Mouse (Mus musculus): ENCODE data around the gene Zfp775. TPM values are rescaled to one million over a fixed set of nuclear protein-coding genes. Genes with fewer than 3 reads are reported as not detected.

Gene Zfp775
- polyA plus RNA-seq, 1 experiment from 2014 or later: 2.0 TPM

DNA sequence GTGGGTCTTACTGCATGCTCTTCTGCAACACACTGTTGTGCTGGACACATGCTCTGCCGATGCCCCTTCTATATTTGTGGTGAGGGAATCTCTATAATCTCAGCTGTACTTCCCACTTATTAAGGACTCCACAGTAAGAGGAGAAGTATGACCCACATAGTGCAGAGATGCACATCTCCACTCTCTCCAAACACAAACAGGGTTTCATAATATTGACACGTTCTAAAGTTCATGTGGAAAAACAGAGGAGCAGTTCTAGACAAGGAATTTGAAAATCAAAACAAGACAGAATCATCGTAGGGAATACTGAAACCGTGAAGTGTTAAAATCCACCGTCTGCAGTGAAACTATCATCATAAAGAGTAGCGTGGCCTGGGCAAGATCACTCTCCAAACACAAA lies 10.0 kb upstream of the Zfp775 start:
- 61% methylated on average over 6 of the region's 6 CpGs for WGBS (ENCODE audit: insufficient replicate concordance)
- Histone ChIP-seq H3K4me2 (no peak overlapping the region), H3K4me1 (replicated peaks) (peaks cover 37% of the 10 kb centered on the region), H3K4me3 (replicated peaks) (no peak overlapping the region), H3K9me3 (replicated peaks) (0 out of 2 replicates have a peak, but pooled peaks cover 8% of the 10 kb centered on the region), H3K9ac (no peak overlapping the region), H3K27ac (no peak overlapping the region), H3K36me3 (peaks cover 14% of the 10 kb centered on the region), H3K27me3 (no peaks in the 10 kb centered on the region)
- DNase-seq (no peak), ATAC-seq (ENCODE audit: low read depth) (no peak)

DNA sequence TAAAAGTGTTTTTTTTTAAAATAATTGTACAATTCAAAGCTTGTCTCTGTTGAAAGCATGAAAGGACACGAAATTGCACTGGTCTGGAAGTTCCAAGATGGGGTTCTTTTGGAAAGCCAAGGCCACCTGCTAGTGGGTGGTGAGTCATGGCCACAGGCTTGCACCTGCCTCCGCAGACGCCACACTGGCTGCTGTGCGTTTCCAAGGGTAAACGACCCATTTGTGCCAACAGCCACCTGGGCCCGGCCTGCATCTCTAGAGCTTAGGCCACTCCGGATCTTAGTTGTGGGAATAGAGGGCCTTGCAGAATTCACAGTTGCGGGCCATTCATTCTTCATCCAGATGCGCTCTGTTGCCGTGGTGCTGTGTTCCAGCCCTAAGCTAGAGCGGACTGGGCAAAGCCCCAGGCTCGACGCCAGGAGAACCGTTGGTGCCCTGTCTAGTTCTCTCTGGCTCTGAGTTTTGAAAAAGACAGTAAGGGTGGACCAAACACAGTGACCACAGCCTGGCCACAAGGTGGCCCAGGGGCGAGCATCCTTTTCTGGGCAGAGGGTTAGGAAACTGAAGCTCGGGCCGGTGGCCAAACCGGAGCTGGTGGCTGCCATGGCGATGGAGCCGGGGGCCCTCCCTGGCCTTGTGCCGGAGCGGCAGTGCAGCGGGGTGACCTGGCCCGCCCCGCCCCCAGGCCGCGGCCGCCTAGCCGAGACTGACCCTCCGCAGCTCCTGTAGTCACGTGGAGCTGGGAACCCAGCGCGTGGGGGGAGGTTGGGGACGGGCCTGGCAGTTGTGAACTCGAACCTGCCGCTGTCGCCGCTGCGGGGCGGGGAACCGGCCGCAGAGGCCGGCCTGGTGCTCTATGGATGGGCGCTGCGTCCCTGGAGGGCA lies 8.5 kb upstream of the Zfp775 start, which contains the start of the genes Repin1 and Gm44965:
Repin1 (plus strand) TSS at position 726 of the 885 bp plus-strand sequence.
Gm44965 (plus strand) TSS at position 784 of the 885 bp plus-strand sequence.
- WGBS (ENCODE audit: insufficient replicate concordance): 12% methylated on average over 45 of the region's 45 CpGs
- Histone ChIP-seq H3K4me1 (replicated peaks) (peaks cover 42% of the 10 kb centered on the region), H3K36me3 (peaks cover 29% of the 10 kb centered on the region), H3K9ac (peak within 1 kb of the TSS; percentile 76), H3K4me3 (replicated peaks) (peak within 1 kb of the TSS; percentile 69), H3K9me3 (replicated peaks) (peaks cover 12% of the 10 kb centered on the region; the same call in 1 of the 2 replicates), H3K4me2 (peak within 1 kb of the TSS; percentile 79), H3K27ac (peak within 1 kb of the TSS; percentile 58), H3K27me3 (no peaks in the 10 kb centered on the region)
- DNase-seq: peak; percentile 65
- peak; percentile 79 for ATAC-seq (ENCODE audit: low read depth)

DNA sequence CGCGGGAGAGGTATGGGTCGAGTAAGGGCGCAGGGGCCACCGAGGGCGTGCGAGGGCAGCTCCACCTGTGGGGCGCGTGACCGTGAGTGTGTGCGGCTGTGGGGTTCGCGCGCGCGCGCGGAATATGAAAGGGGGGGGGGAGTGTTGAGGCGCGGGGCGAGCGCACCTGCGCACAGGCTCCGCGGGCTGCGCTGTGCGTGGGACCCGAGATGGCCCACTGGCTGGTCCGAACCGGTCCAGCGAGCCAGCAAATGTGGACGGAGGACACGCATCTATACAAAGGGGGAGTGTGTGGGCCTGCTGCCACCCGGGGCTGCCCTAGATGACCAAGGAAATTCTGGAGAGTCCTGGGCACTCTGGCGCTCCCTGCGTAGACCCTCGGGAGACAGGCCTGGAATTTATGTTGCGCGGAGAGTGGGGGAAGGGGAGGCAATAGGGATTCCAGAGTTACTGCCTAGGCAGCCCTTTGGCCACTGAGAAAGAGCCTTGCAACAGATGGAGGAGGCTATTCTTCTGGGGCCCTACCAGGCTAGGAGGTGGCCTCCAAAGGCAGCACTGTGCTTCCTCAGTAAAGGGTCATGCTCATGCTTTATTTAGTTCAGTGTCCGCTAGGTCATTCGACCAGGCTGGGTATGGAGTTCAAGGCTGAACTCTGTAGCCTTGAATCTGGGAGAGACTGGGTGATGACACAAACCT lies 7.7 kb upstream of the Zfp775 start:
- H3K4me2 ChIP-seq: peak overlapping the region; percentile 79
- no peaks in the 10 kb centered on the region for H3K27me3 ChIP-seq
- H3K9ac ChIP-seq: peak overlapping the region; percentile 76
- peak overlapping the region; percentile 69 for H3K4me3 ChIP-seq (replicated peaks)
- no peak for DNase-seq
- peaks cover 48% of the 10 kb centered on the region for H3K4me1 ChIP-seq (replicated peaks)
- peak; percentile 10 for ATAC-seq (ENCODE audit: low read depth)
- peaks cover 12% of the 10 kb centered on the region; the same call in 1 of the 2 replicates for H3K9me3 ChIP-seq (replicated peaks)
- 1% methylated on average over 27 of the region's 41 CpGs for WGBS (ENCODE audit: insufficient replicate concordance)
- peaks cover 37% of the 10 kb centered on the region for H3K36me3 ChIP-seq
- H3K27ac ChIP-seq: peak overlapping the region; percentile 58

DNA sequence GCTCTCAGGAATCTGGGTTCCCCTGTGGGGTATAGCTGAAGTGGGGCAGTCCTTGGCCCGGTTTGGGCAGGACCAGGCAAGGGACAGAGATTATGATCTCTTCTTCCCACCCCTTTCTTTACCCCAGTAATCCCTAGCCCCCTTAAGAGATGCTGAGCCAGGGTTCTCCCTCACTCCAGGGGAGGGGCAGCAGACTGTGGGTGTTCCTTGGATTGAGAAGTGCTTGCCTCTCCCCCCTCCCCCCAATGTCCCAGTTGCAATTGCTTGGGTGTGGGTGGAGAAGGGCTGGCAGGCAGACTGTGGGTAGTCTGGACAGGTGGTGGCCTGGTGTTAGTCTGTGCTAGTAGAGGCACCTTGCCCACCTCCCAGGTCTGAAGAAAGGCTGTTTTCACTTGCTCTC lies 6.6 kb upstream of the Zfp775 start:
- H3K36me3 ChIP-seq: peaks cover 47% of the 10 kb centered on the region
- no peak overlapping the region for H3K27ac ChIP-seq
- H3K4me2 ChIP-seq: peak overlapping the region; percentile 79
- 32% methylated on average over 1 of the region's 1 CpGs for WGBS (ENCODE audit: insufficient replicate concordance)
- DNase-seq (no peak), ATAC-seq (ENCODE audit: low read depth) (no peak)
- no peaks in the 10 kb centered on the region for H3K27me3 ChIP-seq
- peaks cover 57% of the 10 kb centered on the region for H3K4me1 ChIP-seq (replicated peaks)
- H3K9ac ChIP-seq: peak overlapping the region; percentile 76; the same call in 1 of the 2 replicates
- peaks cover 12% of the 10 kb centered on the region; the same call in 1 of the 2 replicates for H3K9me3 ChIP-seq (replicated peaks)
- peak overlapping the region; percentile 69 for H3K4me3 ChIP-seq (replicated peaks)

DNA sequence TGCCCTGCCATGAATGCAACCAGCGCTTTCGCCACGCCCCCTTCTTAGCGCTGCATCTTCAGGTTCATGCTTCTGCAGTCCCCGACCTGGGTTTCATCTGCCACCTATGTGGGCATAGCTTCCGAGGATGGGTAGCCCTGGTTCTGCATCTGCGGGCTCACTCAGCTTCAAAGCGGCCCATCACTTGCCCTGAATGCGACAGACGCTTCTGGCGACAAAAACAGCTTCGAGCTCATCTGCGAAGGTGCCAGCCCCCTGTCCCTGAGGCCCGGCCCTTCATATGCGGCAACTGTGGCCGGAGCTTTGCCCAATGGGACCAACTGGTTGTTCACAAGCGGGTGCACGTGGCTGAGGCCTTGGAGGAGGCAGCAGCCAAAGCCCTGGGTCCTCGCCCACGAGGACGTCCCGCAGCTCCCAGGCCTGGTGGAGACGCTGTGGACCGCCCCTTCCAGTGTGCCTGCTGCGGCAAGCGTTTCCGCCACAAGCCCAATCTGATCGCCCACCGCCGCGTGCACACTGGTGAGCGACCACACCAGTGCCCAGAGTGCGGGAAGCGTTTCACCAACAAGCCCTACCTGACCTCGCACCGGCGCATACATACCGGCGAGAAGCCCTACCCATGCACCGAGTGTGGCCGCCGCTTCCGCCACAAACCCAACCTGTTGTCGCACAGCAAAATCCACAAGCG lies 5.2 kb upstream of the Zfp775 start:
- ATAC-seq (ENCODE audit: low read depth) (no peak), DNase-seq (no peak)
- H3K27me3 ChIP-seq: no peaks in the 10 kb centered on the region
- H3K9ac ChIP-seq: no peak overlapping the region
- no peak overlapping the region for H3K27ac ChIP-seq
- H3K4me3 ChIP-seq (replicated peaks): no peak overlapping the region
- WGBS (ENCODE audit: insufficient replicate concordance): 89% methylated on average over 45 of the region's 45 CpGs
- peaks cover 12% of the 10 kb centered on the region; the same call in 1 of the 2 replicates for H3K9me3 ChIP-seq (replicated peaks)
- H3K4me1 ChIP-seq (replicated peaks): peaks cover 58% of the 10 kb centered on the region
- H3K36me3 ChIP-seq: peaks cover 47% of the 10 kb centered on the region
- no peak overlapping the region for H3K4me2 ChIP-seq

DNA sequence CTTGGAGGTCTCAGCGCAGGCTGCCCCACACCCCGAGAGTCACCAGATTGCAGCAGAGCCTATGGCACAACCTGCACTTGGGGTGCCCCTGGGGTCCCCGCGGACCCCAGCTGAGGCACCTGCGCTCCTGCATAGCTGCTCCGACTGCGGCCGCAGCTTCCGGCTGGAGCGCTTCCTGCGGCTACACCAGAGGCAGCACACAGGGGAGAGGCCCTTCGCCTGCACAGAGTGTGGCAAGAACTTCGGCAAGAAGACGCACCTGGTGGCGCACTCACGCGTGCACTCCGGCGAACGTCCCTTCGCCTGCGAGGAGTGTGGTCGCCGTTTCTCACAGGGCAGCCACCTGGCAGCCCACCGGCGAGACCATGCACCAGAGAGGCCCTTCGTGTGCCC lies 4.6 kb upstream of the Zfp775 start:
- Histone ChIP-seq H3K9ac (no peak overlapping the region), H3K4me1 (replicated peaks) (peaks cover 59% of the 10 kb centered on the region), H3K4me3 (replicated peaks) (no peak overlapping the region), H3K4me2 (no peak overlapping the region), H3K27me3 (no peaks in the 10 kb centered on the region), H3K36me3 (peaks cover 47% of the 10 kb centered on the region), H3K27ac (no peak overlapping the region), H3K9me3 (replicated peaks) (peaks cover 12% of the 10 kb centered on the region; the same call in 1 of the 2 replicates)
- no peak for ATAC-seq (ENCODE audit: low read depth)
- 91% methylated on average over 27 of the region's 27 CpGs for WGBS (ENCODE audit: insufficient replicate concordance)
- DNase-seq: no peak

DNA sequence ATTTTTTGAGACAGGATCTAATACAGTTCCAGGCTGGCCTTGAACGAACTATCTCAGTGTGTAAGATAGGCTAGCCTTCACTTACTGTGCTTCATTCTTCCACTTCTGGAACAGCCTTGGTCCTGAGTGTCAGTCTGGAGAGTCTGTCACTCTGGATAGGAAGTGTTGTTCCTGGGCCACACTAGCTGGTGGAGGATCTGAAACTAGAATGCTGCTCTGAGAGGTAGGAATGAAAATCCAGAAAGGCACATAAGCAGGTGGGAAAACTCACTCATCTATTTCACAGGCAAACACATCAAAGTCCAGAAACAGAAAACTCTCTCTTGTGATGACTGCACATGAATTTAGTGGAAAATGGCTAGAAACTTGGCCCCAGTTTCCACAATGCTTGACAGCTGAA lies 1.3 kb upstream of the Zfp775 start:
- ATAC-seq (ENCODE audit: low read depth) (no peak), DNase-seq (no peak)
- Histone ChIP-seq H3K4me1 (replicated peaks) (peaks cover 45% of the 10 kb centered on the region), H3K36me3 (peaks cover 44% of the 10 kb centered on the region), H3K4me3 (replicated peaks) (no peak overlapping the region), H3K27me3 (no peaks in the 10 kb centered on the region), H3K27ac (no peak overlapping the region), H3K9me3 (replicated peaks) (peaks cover 12% of the 10 kb centered on the region; the same call in 1 of the 2 replicates), H3K4me2 (peak overlapping the region; percentile 95; the same call in 1 of the 2 replicates), H3K9ac (no peak overlapping the region)
- WGBS (ENCODE audit: insufficient replicate concordance): 59% methylated on average over 1 of the region's 1 CpGs

DNA sequence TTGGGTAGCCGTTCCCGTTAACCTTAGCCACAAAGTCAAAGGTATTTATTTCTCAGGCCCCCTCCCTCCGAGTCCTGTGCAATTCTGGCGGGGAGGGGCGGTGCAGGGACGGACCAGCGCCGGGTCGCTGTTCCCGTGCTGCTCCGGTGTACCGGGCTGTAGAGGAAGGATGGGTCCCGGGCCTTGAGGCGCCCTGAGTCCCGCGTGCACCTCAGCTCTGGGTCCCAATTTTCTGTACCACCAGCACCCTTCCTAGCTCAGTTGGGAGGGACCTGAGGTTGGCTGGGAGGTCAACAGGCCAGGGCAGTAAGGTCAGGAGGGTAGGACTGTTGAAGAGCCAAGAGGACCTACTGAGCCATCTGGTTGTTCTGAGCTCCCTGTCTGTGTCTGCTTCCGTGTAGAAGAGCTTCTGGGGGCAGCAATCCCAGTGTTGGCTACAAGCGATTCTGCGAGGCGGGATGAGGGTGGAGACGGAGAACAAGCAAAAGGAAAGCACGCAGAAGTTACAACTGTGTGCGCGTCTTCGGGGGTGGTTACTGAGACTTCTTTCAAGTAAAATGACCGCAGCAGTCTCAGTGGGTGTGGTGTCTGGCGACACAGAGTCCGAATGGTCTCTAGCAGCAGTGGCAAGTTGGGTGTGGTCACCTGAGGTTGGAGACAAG lies 348 bp downstream of the Zfp775 start:
- peaks cover 45% of the 10 kb centered on the region for H3K4me1 ChIP-seq (replicated peaks)
- 2% methylated on average over 28 of the region's 28 CpGs for WGBS (ENCODE audit: insufficient replicate concordance)
- H3K9ac ChIP-seq: peak overlapping the region; percentile 72
- peak overlapping the region; percentile 75 for H3K27ac ChIP-seq
- H3K9me3 ChIP-seq (replicated peaks): peaks cover 1% of the 10 kb centered on the region; the same call in 1 of the 2 replicates
- DNase-seq (peak; percentile 20), ATAC-seq (ENCODE audit: low read depth) (peak; percentile 65)
- H3K36me3 ChIP-seq: peaks cover 30% of the 10 kb centered on the region
- H3K27me3 ChIP-seq: no peaks in the 10 kb centered on the region
- H3K4me3 ChIP-seq (replicated peaks): peak overlapping the region; percentile 72
- peak overlapping the region; percentile 95 for H3K4me2 ChIP-seq

DNA sequence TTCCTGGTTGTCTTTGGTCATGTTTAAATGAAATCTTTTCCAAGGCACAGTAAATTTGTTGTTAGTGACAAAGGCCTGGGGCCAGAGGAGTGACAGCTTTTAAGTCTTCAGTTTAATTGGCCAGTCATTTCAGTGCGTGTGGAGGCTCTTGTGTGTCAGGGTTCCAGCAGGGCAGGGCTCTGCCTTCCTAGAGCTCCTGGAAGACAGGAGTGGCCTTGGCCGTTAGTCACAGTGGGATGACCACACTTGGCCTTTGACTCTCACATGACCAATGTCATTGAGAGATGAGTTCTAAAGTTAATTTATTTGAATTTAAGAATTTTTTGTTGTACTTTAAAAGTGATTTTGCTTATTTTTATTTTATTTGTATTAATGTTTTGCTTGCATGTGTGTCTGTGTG lies 6.3 kb downstream of the Zfp775 start:
- H3K27ac ChIP-seq: no peak overlapping the region
- 79% methylated on average over 2 of the region's 2 CpGs for WGBS (ENCODE audit: insufficient replicate concordance)
- DNase-seq: no peak
- H3K9me3 ChIP-seq (replicated peaks): no peaks in the 10 kb centered on the region
- H3K27me3 ChIP-seq: no peaks in the 10 kb centered on the region
- H3K36me3 ChIP-seq: no peaks in the 10 kb centered on the region
- H3K4me2 ChIP-seq: no peak overlapping the region
- no peak overlapping the region for H3K4me3 ChIP-seq (replicated peaks)
- H3K4me1 ChIP-seq (replicated peaks): peaks cover 10% of the 10 kb centered on the region
- ATAC-seq (ENCODE audit: low read depth): no peak
- no peak overlapping the region for H3K9ac ChIP-seq

DNA sequence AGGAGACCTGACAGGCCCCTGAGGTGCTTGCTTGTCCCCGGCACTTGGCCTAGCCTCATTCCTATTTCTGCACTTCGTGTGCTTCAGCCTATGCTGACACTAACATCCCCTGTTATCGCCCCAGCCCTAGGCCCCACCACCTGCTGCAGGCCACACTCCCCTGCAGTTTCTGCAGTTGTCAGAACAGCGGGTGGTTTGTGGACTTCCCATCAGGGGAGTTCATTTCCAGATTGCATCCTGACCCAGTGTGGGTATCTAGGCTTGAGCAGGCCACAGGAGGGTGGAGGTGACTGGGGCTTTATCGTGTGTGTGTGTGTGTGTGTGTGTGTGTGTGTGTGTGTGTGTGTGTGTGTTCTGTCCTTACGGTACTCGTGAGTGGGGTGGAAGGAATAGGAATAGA lies 7.6 kb downstream of the Zfp775 start:
- no peak overlapping the region for H3K27ac ChIP-seq
- H3K4me3 ChIP-seq (replicated peaks): no peak overlapping the region
- peaks cover 8% of the 10 kb centered on the region for H3K4me1 ChIP-seq (replicated peaks)
- no peak overlapping the region for H3K4me2 ChIP-seq
- H3K9me3 ChIP-seq (replicated peaks): no peaks in the 10 kb centered on the region
- H3K36me3 ChIP-seq: peaks cover 3% of the 10 kb centered on the region; the same call in 1 of the 2 replicates
- no peak overlapping the region for H3K9ac ChIP-seq
- DNase-seq (no peak), ATAC-seq (ENCODE audit: low read depth) (peak; percentile 53)
- WGBS (ENCODE audit: insufficient replicate concordance): 44% methylated on average over 7 of the region's 7 CpGs
- H3K27me3 ChIP-seq: no peaks in the 10 kb centered on the region

Measured in liver, embryonic 13.5 days (tissue).